Mouse (Mus musculus) heart, embryonic 12.5 days (tissue): ENCODE measurements around the gene Rpl5. TPM values are rescaled to one million over a fixed set of nuclear protein-coding genes. Genes with fewer than 3 reads are reported as not detected.
"Not testable (repeated sequence)": the region's sequence is repeated elsewhere in the genome, so short reads cannot be mapped to it uniquely, and the experiment has no call there.

Source experiments
- ATAC-seq: fragments of 200-750 bp; cut with Nextera tagmentation; 2 replicates; pipeline ENCODE4 v1.8.0; 2017; ENCODE audit warnings: moderate TSS enrichment, moderate library complexity; ENCODE audit not compliant: insufficient number of reproducible peaks, low FRiP score
- H3K27ac ChIP-seq: fragments of 300-500 bp; sonication (generic); 2 replicates; pipeline ENCODE4 v1.5.1; 2016; ENCODE audit warnings: mild to moderate bottlenecking, moderate library complexity; ENCODE audit not compliant: poor library complexity, severe bottlenecking
- H3K27me3 ChIP-seq: fragments of 300-500 bp; sonication (generic); replicated peaks from 2 replicates; pipeline ENCODE4 v1.6.1; 2016; ENCODE audit warnings: mild to moderate bottlenecking, moderate library complexity
- H3K36me3 ChIP-seq: fragments of 300-500 bp; sonication (generic); 2 replicates; pipeline ENCODE4 v1.6.1; 2016; ENCODE audit warnings: mild to moderate bottlenecking, moderate library complexity
- H3K4me1 ChIP-seq: fragments of 300-500 bp; sonication (generic); replicated peaks from 2 replicates; pipeline ENCODE4 v1.6.1; 2016; ENCODE audit warnings: mild to moderate bottlenecking
- H3K4me2 ChIP-seq: fragments of 300-500 bp; sonication (generic); 2 replicates; pipeline ENCODE4 v1.6.1; 2016; ENCODE audit warnings: mild to moderate bottlenecking, moderate library complexity
- H3K4me3 ChIP-seq: fragments of 300-500 bp; sonication (generic); 2 replicates; pipeline ENCODE4 v1.5.1; 2016; ENCODE audit warnings: mild to moderate bottlenecking
- H3K9ac ChIP-seq: fragments of 300-500 bp; sonication (generic); 2 replicates; pipeline ENCODE4 v1.6.1; 2016; ENCODE audit warnings: mild to moderate bottlenecking, moderate library complexity
- H3K9me3 ChIP-seq: fragments of 300-500 bp; sonication (generic); replicated peaks from 2 replicates; pipeline ENCODE4 v1.6.1; 2016; ENCODE audit warnings: mild to moderate bottlenecking, moderate library complexity
- WGBS: fragments of 180-500 bp; shearing (Covaris S2); methylation state at CpG from one replicate; pipeline ENCODE4 v1.1.7; 2016; 5-methylcytosine and 5-hydroxymethylcytosine counted together
- polyA plus RNA-seq: library from polyadenylated mRNA; unstranded; fragments of >200 nt; fragmentation: Nextera tagmentation; extraction: Ambion mirVana; gene quantifications from 2 replicates; pipeline ENCODE4 v1.2.1, GENCODE M21; 2016

The Rpl5 gene
- polyA plus RNA-seq, 1 experiment from 2014 or later = 52.3 TPM

- 79% methylated on average over 4 of the region's 4 CpGs for WGBS
- Histone ChIP-seq H3K27ac (no peak overlapping the region), H3K36me3 (no peaks in the 10 kb centered on the region), H3K27me3 (no peaks in the 10 kb centered on the region), H3K4me3 (no peak overlapping the region), H3K9me3 (no peaks in the 10 kb centered on the region), H3K4me1 (no peaks in the 10 kb centered on the region), H3K9ac (no peak overlapping the region), H3K4me2 (no peak overlapping the region)
- ATAC-seq = no peak
These were observed 33.1 kb downstream of the Rpl5 start for GRCm38 (mm10) chr5:107933202-107933974.

DNA sequence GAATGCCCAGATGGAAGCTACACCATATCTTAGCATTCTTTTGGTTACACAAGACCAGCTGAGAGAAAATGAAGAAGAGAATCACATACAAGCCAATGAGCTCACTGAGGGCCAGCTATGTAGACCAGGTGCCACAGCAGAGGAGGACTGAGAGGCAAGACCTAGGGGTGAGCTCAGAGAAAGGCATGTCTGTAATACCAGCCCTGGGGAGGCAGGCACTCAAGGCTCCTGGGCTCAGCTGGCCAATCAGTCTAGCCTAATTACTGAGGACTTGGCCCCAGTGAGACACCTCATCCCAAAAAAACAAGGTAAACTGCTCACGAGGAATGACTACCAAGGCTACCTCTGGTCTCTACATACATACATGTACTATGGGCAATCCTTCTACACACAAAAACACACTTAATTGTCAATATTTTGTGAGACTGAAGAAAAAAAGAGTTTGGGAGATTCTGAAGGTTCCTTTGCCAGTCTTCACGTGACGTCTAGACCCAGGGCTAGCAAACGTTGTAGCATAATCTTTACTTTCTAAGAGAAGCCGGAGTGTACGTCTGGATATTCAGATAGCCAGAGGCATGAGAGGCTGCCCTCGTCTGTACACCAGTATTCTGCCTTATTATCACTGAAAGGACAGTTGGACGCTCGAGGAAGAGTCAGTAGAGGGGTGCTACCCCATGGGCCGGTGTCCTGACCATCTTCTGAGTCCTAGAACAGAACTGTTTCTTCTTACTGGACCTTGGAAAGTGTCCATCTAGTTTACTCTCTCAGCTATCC lies 34.7 kb downstream of the Rpl5 start:
- Histone ChIP-seq H3K4me1 (0 out of 2 replicates have a peak, but pooled peaks cover 3% of the 10 kb centered on the region), H3K9ac (no peak overlapping the region), H3K4me2 (no peak overlapping the region), H3K4me3 (no peak overlapping the region), H3K36me3 (no peaks in the 10 kb centered on the region), H3K27me3 (no peaks in the 10 kb centered on the region), H3K9me3 (no peaks in the 10 kb centered on the region), H3K27ac (no peak overlapping the region)
- 75% methylated on average over 10 of the region's 10 CpGs for WGBS
- no peak for ATAC-seq

DNA sequence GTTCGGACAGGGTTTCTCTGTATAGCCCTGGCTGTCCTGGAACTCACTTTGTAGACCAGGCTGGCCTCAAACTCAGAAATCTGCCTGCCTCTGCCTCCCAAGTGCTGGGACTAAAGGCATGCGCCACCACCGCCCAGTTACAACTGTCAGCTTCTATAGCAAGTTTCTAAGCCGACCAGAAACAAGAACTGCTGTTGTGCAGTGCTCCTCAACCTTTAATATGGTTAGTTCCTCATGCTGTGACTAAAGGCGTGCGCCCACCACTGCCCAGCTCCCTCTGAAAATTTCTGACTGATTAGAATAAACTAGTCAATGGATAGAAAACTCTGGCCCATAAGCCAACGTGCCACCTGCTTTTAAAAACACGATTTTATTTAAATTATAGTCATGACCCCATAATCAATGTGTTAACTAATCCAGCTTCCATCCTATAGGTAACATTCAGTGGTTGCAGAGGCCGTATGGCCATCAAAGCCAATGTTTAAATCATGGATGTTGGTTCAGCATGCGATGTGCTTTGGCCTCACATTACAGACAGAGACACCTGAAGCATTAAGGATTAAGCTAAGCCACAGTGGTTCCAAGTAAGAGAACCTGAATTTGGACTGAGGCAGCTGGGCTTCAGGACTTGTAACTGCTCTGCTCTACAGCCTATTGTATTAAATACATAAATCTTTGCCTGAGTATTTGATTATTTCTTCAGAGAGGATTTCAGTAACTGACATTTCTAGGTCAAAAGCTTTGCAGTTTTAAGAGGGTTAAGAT lies 36.5 kb downstream of the Rpl5 start:
- Histone ChIP-seq H3K4me1 (0 out of 2 replicates have a peak, but pooled peaks cover 3% of the 10 kb centered on the region), H3K4me3 (no peak overlapping the region), H3K27me3 (no peaks in the 10 kb centered on the region), H3K9ac (no peak overlapping the region), H3K9me3 (no peaks in the 10 kb centered on the region), H3K36me3 (no peaks in the 10 kb centered on the region), H3K4me2 (no peak overlapping the region), H3K27ac (no peak overlapping the region)
- 89% methylated on average over 10 of the region's 10 CpGs for WGBS
- ATAC-seq = no peak

DNA sequence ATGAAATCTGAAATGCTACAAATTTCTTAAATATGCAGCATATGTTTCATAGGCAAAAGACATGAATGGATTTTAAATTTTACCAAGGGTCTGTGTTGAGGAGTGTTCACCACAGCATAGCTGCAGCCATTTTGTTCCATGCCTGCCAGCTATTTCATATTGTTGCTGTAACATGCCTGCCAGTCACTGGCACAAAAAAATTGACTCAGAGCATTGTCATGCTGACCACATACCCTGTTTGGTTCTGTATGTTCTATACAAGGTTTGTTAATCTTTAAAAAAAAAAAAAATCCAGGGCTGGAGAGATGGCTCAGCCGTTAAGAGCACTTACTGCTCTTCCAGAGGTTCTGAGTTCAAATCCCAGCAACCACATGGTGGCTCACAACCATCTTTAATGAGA lies 38.2 kb downstream of the Rpl5 start:
- not testable (repeated sequence) for ATAC-seq, H3K4me3 ChIP-seq, H3K4me2 ChIP-seq, H3K9me3 ChIP-seq, H3K4me1 ChIP-seq, H3K27me3 ChIP-seq, H3K27ac ChIP-seq, H3K9ac ChIP-seq, H3K36me3 ChIP-seq
- 77% methylated on average over 1 of the region's 1 CpGs for WGBS

DNA sequence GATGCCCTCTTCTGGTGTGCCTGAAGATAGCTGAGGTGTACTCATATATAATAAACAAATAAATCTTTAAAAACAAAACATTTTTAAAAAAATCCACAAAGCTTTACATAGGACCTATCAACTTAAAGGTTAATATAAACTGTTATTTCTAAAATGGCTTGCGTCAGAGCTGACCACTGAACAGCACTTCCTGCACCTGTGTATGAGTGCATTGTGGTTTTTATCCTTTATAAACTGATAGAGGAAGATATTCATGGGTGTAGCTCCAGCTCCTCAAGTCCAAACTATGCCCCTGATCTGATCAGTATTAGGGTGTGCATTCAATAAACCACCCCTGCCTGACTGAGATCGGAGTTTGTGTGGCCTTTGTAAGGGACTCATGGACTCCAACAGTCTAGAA lies 38.6 kb downstream of the Rpl5 start:
- Histone ChIP-seq H3K27ac (no peak overlapping the region), H3K4me3 (no peak overlapping the region), H3K9me3 (no peaks in the 10 kb centered on the region), H3K36me3 (no peaks in the 10 kb centered on the region), H3K4me2 (no peak overlapping the region), H3K9ac (no peak overlapping the region), H3K27me3 (no peaks in the 10 kb centered on the region), H3K4me1 (0 out of 2 replicates have a peak, but pooled peaks cover 3% of the 10 kb centered on the region)
- no peak for ATAC-seq
- WGBS = 90% methylated on average over 2 of the region's 2 CpGs

DNA sequence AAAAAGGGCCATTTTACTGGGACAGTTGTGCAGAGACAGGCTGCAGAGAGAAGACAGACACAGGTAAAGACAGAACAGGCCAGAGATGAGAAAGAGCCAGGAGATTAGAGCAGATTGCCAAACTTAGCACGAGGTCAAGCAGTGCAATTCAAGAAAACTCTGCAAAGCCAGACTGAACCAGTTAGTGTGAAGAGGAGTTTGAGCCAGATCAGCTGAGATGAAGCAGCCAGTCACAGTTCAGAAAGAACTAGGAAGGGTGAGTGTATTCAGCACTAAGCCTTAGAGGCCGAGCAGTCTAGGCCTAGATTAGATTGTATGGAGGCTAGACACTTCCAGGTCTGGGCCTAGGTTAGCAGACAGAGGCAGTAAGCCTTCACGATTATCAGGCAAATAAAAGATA lies 39.4 kb downstream of the Rpl5 start:
- Histone ChIP-seq H3K9me3 (no peaks in the 10 kb centered on the region), H3K36me3 (no peaks in the 10 kb centered on the region), H3K4me3 (no peak overlapping the region), H3K27ac (no peak overlapping the region), H3K4me1 (0 out of 2 replicates have a peak, but pooled peaks cover 3% of the 10 kb centered on the region), H3K27me3 (no peaks in the 10 kb centered on the region), H3K9ac (no peak overlapping the region), H3K4me2 (no peak overlapping the region)
- 0 out of 2 replicates have a peak, but pooled peaks have one; percentile 15 for ATAC-seq
- 53% methylated on average over 3 of the region's 3 CpGs for WGBS

GRCm38 (mm10) chr5:107941222-107941621 lies 40.9 kb downstream of the Rpl5 start:
- H3K9ac ChIP-seq = no peak overlapping the region
- H3K27me3 ChIP-seq = no peaks in the 10 kb centered on the region
- H3K36me3 ChIP-seq = no peaks in the 10 kb centered on the region
- H3K9me3 ChIP-seq = no peaks in the 10 kb centered on the region
- WGBS = 41% methylated on average over 6 of the region's 6 CpGs
- no peak for ATAC-seq
- no peak overlapping the region for H3K4me2 ChIP-seq
- 0 out of 2 replicates have a peak, but pooled peaks cover 3% of the 10 kb centered on the region for H3K4me1 ChIP-seq
- no peak overlapping the region for H3K27ac ChIP-seq
- H3K4me3 ChIP-seq = no peak overlapping the region

- no peak overlapping the region for H3K27ac ChIP-seq
- no peak overlapping the region for H3K4me2 ChIP-seq
- no peak for ATAC-seq
- H3K9me3 ChIP-seq = no peaks in the 10 kb centered on the region
- WGBS = 74% methylated on average over 1 of the region's 1 CpGs
- peaks cover 14% of the 10 kb centered on the region for H3K4me1 ChIP-seq
- no peaks in the 10 kb centered on the region for H3K36me3 ChIP-seq
- no peak overlapping the region for H3K4me3 ChIP-seq
- H3K27me3 ChIP-seq = no peaks in the 10 kb centered on the region
- no peak overlapping the region for H3K9ac ChIP-seq
These were observed 42.6 kb downstream of the Rpl5 start for GRCm38 (mm10) chr5:107942941-107943340.

DNA sequence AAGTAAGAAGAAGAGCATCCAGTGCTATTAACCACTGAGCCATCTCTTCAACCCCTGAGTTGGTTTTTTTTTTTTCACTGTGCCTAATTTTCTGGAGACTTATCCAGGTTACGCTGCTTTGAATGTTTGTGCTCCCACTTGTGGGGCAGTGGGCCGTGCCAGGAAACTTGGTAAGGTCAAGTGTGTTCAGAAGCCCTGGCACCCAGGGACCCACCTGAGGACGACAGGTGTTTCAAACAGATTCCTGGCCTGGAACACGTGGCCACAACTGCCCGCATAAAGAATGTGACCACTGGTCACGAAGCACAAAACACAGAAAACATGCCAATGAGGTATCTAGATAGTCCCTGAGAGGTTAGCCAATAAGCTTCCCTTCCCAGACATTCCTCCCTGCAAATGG lies 43.2 kb downstream of the Rpl5 start:
- H3K27me3 ChIP-seq = no peaks in the 10 kb centered on the region
- no peak for ATAC-seq
- no peaks in the 10 kb centered on the region for H3K9me3 ChIP-seq
- H3K27ac ChIP-seq = no peak overlapping the region
- H3K4me3 ChIP-seq = no peak overlapping the region
- H3K4me1 ChIP-seq = peaks cover 14% of the 10 kb centered on the region
- 83% methylated on average over 6 of the region's 6 CpGs for WGBS
- no peak overlapping the region for H3K4me2 ChIP-seq
- no peak overlapping the region for H3K9ac ChIP-seq
- no peaks in the 10 kb centered on the region for H3K36me3 ChIP-seq

GRCm38 (mm10) chr5:107946475-107946874 lies 46.2 kb downstream of the Rpl5 start:
- Histone ChIP-seq H3K27ac (0 out of 2 replicates have a peak overlapping the region, but pooled peaks have one; percentile 26), H3K36me3 (no peaks in the 10 kb centered on the region), H3K4me2 (no peak overlapping the region), H3K9ac (no peak overlapping the region), H3K27me3 (no peaks in the 10 kb centered on the region), H3K4me3 (no peak overlapping the region), H3K4me1 (peaks cover 11% of the 10 kb centered on the region), H3K9me3 (no peaks in the 10 kb centered on the region)
- 84% methylated on average over 1 of the region's 1 CpGs for WGBS
- ATAC-seq = no peak

- no peak for ATAC-seq
- Histone ChIP-seq H3K4me2 (no peak overlapping the region), H3K27me3 (no peaks in the 10 kb centered on the region), H3K4me1 (peaks cover 11% of the 10 kb centered on the region), H3K9ac (no peak overlapping the region), H3K9me3 (no peaks in the 10 kb centered on the region), H3K27ac (no peak overlapping the region; the same call in 1 of the 2 replicates), H3K36me3 (no peaks in the 10 kb centered on the region), H3K4me3 (no peak overlapping the region)
- WGBS = 65% methylated on average over 2 of the region's 2 CpGs
These were observed 47.2 kb downstream of the Rpl5 start for GRCm38 (mm10) chr5:107947548-107947947.
